Mouse (Mus musculus): ENCODE data around the gene Cenpu. TPM values are rescaled to one million over a fixed set of nuclear protein-coding genes. Genes with fewer than 3 reads are reported as not detected.
A peak's percentile ranks its signal among the peaks of the same experiment; 100 is the strongest.

The Cenpu gene
- polyA plus RNA-seq, 1 experiment from 2014 or later: 18.6 TPM

- Histone ChIP-seq H3K27ac (no peak overlapping the region), H3K79me2 (ENCODE audit: inconsistent target) (no peaks in the 10 kb centered on the region), H3K4me3 (ENCODE audit: inconsistent target) (no peak overlapping the region), H3K36me3 (ENCODE audit: inconsistent target) (no peaks in the 10 kb centered on the region)
- 95% methylated on average over 5 of the region's 5 CpGs for WGBS (ENCODE audit: missing documents)
These were observed 46.9 kb downstream of the Cenpu start for GRCm38 (mm10) chr8:46598753-46599152.

GRCm38 (mm10) chr8:46599314-46599904 is 47.6 kb downstream of the Cenpu start:
- H3K36me3 ChIP-seq (ENCODE audit: inconsistent target): no peaks in the 10 kb centered on the region
- H3K27ac ChIP-seq: no peak overlapping the region
- 97% methylated on average over 7 of the region's 7 CpGs for WGBS (ENCODE audit: missing documents)
- H3K79me2 ChIP-seq (ENCODE audit: inconsistent target): no peaks in the 10 kb centered on the region
- no peak overlapping the region for H3K4me3 ChIP-seq (ENCODE audit: inconsistent target)

- WGBS (ENCODE audit: missing documents): 66% methylated on average over 10 of the region's 10 CpGs
- Histone ChIP-seq H3K36me3 (ENCODE audit: inconsistent target) (peaks cover 3% of the 10 kb centered on the region; the same call in 1 of the 2 replicates), H3K27ac (no peak overlapping the region), H3K79me2 (ENCODE audit: inconsistent target) (no peaks in the 10 kb centered on the region), H3K4me3 (ENCODE audit: inconsistent target) (no peak overlapping the region)
These were observed 49.3 kb downstream of the Cenpu start for GRCm38 (mm10) chr8:46600959-46601707.

- Histone ChIP-seq H3K27ac (no peak overlapping the region), H3K79me2 (ENCODE audit: inconsistent target) (no peaks in the 10 kb centered on the region), H3K36me3 (ENCODE audit: inconsistent target) (peaks cover 3% of the 10 kb centered on the region; the same call in 1 of the 2 replicates), H3K4me3 (ENCODE audit: inconsistent target) (no peak overlapping the region)
- 96% methylated on average over 5 of the region's 5 CpGs for WGBS (ENCODE audit: missing documents)
These were observed 51.8 kb downstream of the Cenpu start for GRCm38 (mm10) chr8:46603587-46603986.

GRCm38 (mm10) chr8:46606930-46607329 is 55.1 kb downstream of the Cenpu start:
- Histone ChIP-seq H3K79me2 (ENCODE audit: inconsistent target) (no peaks in the 10 kb centered on the region), H3K4me3 (ENCODE audit: inconsistent target) (no peak overlapping the region), H3K27ac (no peak overlapping the region), H3K36me3 (ENCODE audit: inconsistent target) (peaks cover 12% of the 10 kb centered on the region; the same call in 1 of the 2 replicates)
- WGBS (ENCODE audit: missing documents): 92% methylated on average over 1 of the region's 1 CpGs

GRCm38 (mm10) chr8:46611557-46611956 is 59.7 kb downstream of the Cenpu start:
- no peak overlapping the region for H3K4me3 ChIP-seq (ENCODE audit: inconsistent target)
- 0 out of 2 replicates have a peak, but pooled peaks cover 9% of the 10 kb centered on the region for H3K36me3 ChIP-seq (ENCODE audit: inconsistent target)
- no peak overlapping the region for H3K27ac ChIP-seq
- no peaks in the 10 kb centered on the region; the same call in 1 of the 2 replicates for H3K79me2 ChIP-seq (ENCODE audit: inconsistent target)
- WGBS (ENCODE audit: missing documents): 94% methylated on average over 8 of the region's 8 CpGs

GRCm38 (mm10) chr8:46612913-46613312 is 61.1 kb downstream of the Cenpu start:
- H3K36me3 ChIP-seq (ENCODE audit: inconsistent target): 0 out of 2 replicates have a peak, but pooled peaks cover 9% of the 10 kb centered on the region
- WGBS (ENCODE audit: missing documents): 95% methylated on average over 4 of the region's 4 CpGs
- peaks cover 3% of the 10 kb centered on the region; the same call in 1 of the 2 replicates for H3K79me2 ChIP-seq (ENCODE audit: inconsistent target)
- H3K4me3 ChIP-seq (ENCODE audit: inconsistent target): no peak overlapping the region
- no peak overlapping the region for H3K27ac ChIP-seq

- Histone ChIP-seq H3K79me2 (ENCODE audit: inconsistent target) (peaks cover 7% of the 10 kb centered on the region; the same call in 1 of the 2 replicates), H3K27ac (no peak overlapping the region), H3K36me3 (ENCODE audit: inconsistent target) (0 out of 2 replicates have a peak, but pooled peaks cover 9% of the 10 kb centered on the region), H3K4me3 (ENCODE audit: inconsistent target) (no peak overlapping the region)
- WGBS (ENCODE audit: missing documents): 86% methylated on average over 4 of the region's 4 CpGs
These were observed 61.5 kb downstream of the Cenpu start for GRCm38 (mm10) chr8:46613377-46613776.

GRCm38 (mm10) chr8:46615936-46616335 is 64.1 kb downstream of the Cenpu start:
- Histone ChIP-seq H3K36me3 (ENCODE audit: inconsistent target) (no peaks in the 10 kb centered on the region), H3K4me3 (ENCODE audit: inconsistent target) (peak overlapping the region; percentile 67; the same call in 1 of the 2 replicates), H3K27ac (no peak overlapping the region), H3K79me2 (ENCODE audit: inconsistent target) (peaks cover 33% of the 10 kb centered on the region; the same call in 1 of the 2 replicates)
- 80% methylated on average over 8 of the region's 8 CpGs for WGBS (ENCODE audit: missing documents)

GRCm38 (mm10) chr8:46616879-46617689 is 65.3 kb downstream of the Cenpu start, which contains the start of the genes Primpol and Casp3:
TSS of gene Primpol (minus strand) at chr8:46617212.
TSS of gene Casp3 (plus strand) at chr8:46617291.
- peaks cover 44% of the 10 kb centered on the region; the same call in 1 of the 2 replicates for H3K79me2 ChIP-seq (ENCODE audit: inconsistent target)
- no peaks in the 10 kb centered on the region for H3K36me3 ChIP-seq (ENCODE audit: inconsistent target)

GRCm38 (mm10) chr8:46617690-46618620 is 66.1 kb downstream of the Cenpu start:
- 1% methylated on average over 38 of the region's 38 CpGs for WGBS (ENCODE audit: missing documents)
- H3K79me2 ChIP-seq (ENCODE audit: inconsistent target): peaks cover 53% of the 10 kb centered on the region; the same call in 1 of the 2 replicates
- H3K4me3 ChIP-seq (ENCODE audit: inconsistent target): peak overlapping the region; percentile 67
- no peaks in the 10 kb centered on the region for H3K36me3 ChIP-seq (ENCODE audit: inconsistent target)
- H3K27ac ChIP-seq: peak overlapping the region; percentile 53

More at GRCm38 (mm10) chr8:46616879-46617689, 65.3 kb downstream of the Cenpu start, which contains the start of the genes Primpol and Casp3:
- Histone ChIP-seq H3K27ac (peak within 1 kb of the TSS; percentile 60), H3K4me3 (ENCODE audit: inconsistent target) (peak within 1 kb of the TSS; percentile 67)
- WGBS (ENCODE audit: missing documents): under 1% methylated on average over 45 of the region's 54 CpGs

GRCm38 (mm10) chr8:46618639-46619320 is 67.0 kb downstream of the Cenpu start:
- H3K79me2 ChIP-seq (ENCODE audit: inconsistent target): peaks cover 61% of the 10 kb centered on the region; the same call in 1 of the 2 replicates
- peak overlapping the region; percentile 53; the same call in 1 of the 2 replicates for H3K27ac ChIP-seq
- 18% methylated on average over 9 of the region's 10 CpGs for WGBS (ENCODE audit: missing documents)

More at GRCm38 (mm10) chr8:46618639-46619320, 67.0 kb downstream of the Cenpu start:
- H3K4me3 ChIP-seq (ENCODE audit: inconsistent target): peak overlapping the region; percentile 67
- no peaks in the 10 kb centered on the region for H3K36me3 ChIP-seq (ENCODE audit: inconsistent target)

Data from macrophage (primary cell).